Mouse (Mus musculus): ENCODE measurements around the gene Eef1akmt2.

Gene Eef1akmt2

GRCm38 (mm10) chr7:132810879-132811278 is 41.6 kb downstream of the Eef1akmt2 start:
- DNase-seq (ENCODE audit: low spot score in 2 of 2): peak; percentile 87 to 91

GRCm38 (mm10) chr7:132810368-132810767 is 42.1 kb downstream of the Eef1akmt2 start:
- peak; percentile 70 to 75 for DNase-seq (ENCODE audit: low spot score in 2 of 2)

- no peak for DNase-seq (ENCODE audit: low spot score in 2 of 2)
These were observed 42.8 kb downstream of the Eef1akmt2 start for GRCm38 (mm10) chr7:132809721-132810120.

- DNase-seq (ENCODE audit: low spot score in 2 of 2): no peak
These were observed 43.4 kb downstream of the Eef1akmt2 start for GRCm38 (mm10) chr7:132808841-132809682.

- DNase-seq (ENCODE audit: low spot score in 2 of 2): no peak
These were observed 44.2 kb downstream of the Eef1akmt2 start for GRCm38 (mm10) chr7:132808051-132808796.

- no peak for DNase-seq (ENCODE audit: low spot score in 2 of 2)
These were observed 45.3 kb downstream of the Eef1akmt2 start for GRCm38 (mm10) chr7:132806926-132807857.

- DNase-seq (ENCODE audit: low spot score in 2 of 2): peak; percentile 77 to 79
These were observed 46.2 kb downstream of the Eef1akmt2 start for GRCm38 (mm10) chr7:132806286-132806685.

- no peak for DNase-seq (ENCODE audit: low spot score in 2 of 2)
These were observed 47.5 kb downstream of the Eef1akmt2 start for GRCm38 (mm10) chr7:132804951-132805350.

GRCm38 (mm10) chr7:132804461-132804860 is 48.0 kb downstream of the Eef1akmt2 start:
- DNase-seq (ENCODE audit: low spot score in 2 of 2): no peak

GRCm38 (mm10) chr7:132803962-132804361 is 48.5 kb downstream of the Eef1akmt2 start:
- DNase-seq (ENCODE audit: low spot score in 2 of 2): peak in 1 of 2 experiments; percentile 67

- no peak for DNase-seq (ENCODE audit: low spot score in 2 of 2)
These were observed 49.1 kb downstream of the Eef1akmt2 start for GRCm38 (mm10) chr7:132803336-132803735.

GRCm38 (mm10) chr7:132802691-132803090 is 49.8 kb downstream of the Eef1akmt2 start:
- DNase-seq (ENCODE audit: low spot score in 2 of 2): no peak

- DNase-seq (ENCODE audit: low spot score in 2 of 2): no peak
These were observed 50.4 kb downstream of the Eef1akmt2 start for GRCm38 (mm10) chr7:132802066-132802465.

- no peak for DNase-seq (ENCODE audit: low spot score in 2 of 2)
These were observed 51.0 kb downstream of the Eef1akmt2 start for GRCm38 (mm10) chr7:132801509-132801908.

- no peak for DNase-seq (ENCODE audit: low spot score in 2 of 2)
These were observed 51.6 kb downstream of the Eef1akmt2 start for GRCm38 (mm10) chr7:132800868-132801267.

- DNase-seq (ENCODE audit: low spot score in 2 of 2): peak in 1 of 2 experiments; percentile 77
These were observed 53.1 kb downstream of the Eef1akmt2 start for GRCm38 (mm10) chr7:132799119-132800016.

GRCm38 (mm10) chr7:132795141-132795540 is 57.3 kb downstream of the Eef1akmt2 start:
- DNase-seq (ENCODE audit: low spot score in 2 of 2): no peak

- no peak for DNase-seq (ENCODE audit: low spot score in 2 of 2)
These were observed 59.0 kb downstream of the Eef1akmt2 start for GRCm38 (mm10) chr7:132793467-132793866.

GRCm38 (mm10) chr7:132790447-132791219 is 61.8 kb downstream of the Eef1akmt2 start:
- DNase-seq (ENCODE audit: low spot score in 2 of 2): no peak

- DNase-seq (ENCODE audit: low spot score in 2 of 2): no peak
These were observed 63.6 kb downstream of the Eef1akmt2 start for GRCm38 (mm10) chr7:132788826-132789225.
